Mouse (Mus musculus): Measurements from ENCODE around the gene Uba6.

The Uba6 gene

GRCm38 (mm10) chr5:86071538-86071937, 101.1 kb downstream of the Uba6 start, which contains the start of gene Stap1:
Gene Stap1 (plus strand): TSS chr5:86071746.
- no peak for DNase-seq

GRCm38 (mm10) chr5:86069121-86069520, 103.5 kb downstream of the Uba6 start:
- DNase-seq: no peak

DNA sequence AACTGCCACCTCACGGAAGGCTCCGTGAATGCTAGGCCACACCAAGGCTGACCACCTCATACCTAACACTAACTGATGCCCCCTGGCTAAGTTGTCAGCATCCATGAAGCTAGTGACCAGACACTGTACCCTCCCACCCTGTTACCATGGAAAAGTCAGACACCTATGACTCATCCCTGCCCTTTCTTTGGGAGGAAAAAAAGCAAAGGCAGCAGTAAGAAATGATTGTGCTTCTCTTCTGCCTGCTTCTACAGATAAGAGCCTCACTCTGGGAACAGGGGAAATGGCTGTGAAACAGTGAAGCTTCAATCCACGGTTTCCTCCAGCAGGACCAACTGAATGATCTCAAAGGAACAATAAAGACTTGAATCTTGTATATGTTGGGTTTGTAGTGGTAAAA, 104.2 kb downstream of the Uba6 start:
- no peak for DNase-seq

GRCm38 (mm10) chr5:86066551-86066929, 106.1 kb downstream of the Uba6 start:
- peak; percentile 78 to 94 for DNase-seq

DNA sequence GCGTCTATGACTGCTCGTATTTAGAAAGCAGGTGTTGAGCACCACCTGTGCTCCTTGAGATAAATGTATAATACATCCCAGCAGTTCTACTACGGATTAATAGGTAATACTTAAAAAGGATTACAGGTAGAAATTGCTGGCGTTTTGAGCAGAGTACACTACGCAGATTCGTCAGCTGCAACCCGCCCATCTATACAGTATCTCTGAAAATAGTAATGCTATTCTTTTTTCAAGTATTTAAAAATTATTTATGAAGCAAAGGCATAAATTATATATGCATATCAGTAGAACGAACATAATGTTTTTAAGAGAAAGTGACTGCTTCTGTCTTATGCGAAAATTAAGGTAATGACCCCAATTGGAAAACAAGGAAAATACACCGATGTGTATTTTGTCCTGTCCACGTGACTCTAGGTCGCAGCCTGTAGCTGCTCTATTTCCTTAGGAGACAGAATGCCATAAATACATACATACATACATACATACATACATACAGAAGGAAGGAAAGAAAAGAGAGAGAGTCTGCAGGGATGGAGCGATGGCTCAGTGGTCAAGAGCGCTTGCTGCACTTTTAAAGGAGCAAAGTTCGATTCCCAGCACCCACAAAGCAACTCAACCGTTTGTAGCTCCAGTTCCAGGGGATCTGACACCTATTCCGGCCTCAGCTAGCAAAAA, 106.6 kb downstream of the Uba6 start:
- DNase-seq: no peak

- DNase-seq: peak; percentile 97 to 98
Measured at GRCm38 (mm10) chr5:86065101-86065875, 107.3 kb downstream of the Uba6 start, which contains the start of gene Cenpc1. Gene Cenpc1 (minus strand): TSS chr5:86065583.

DNA sequence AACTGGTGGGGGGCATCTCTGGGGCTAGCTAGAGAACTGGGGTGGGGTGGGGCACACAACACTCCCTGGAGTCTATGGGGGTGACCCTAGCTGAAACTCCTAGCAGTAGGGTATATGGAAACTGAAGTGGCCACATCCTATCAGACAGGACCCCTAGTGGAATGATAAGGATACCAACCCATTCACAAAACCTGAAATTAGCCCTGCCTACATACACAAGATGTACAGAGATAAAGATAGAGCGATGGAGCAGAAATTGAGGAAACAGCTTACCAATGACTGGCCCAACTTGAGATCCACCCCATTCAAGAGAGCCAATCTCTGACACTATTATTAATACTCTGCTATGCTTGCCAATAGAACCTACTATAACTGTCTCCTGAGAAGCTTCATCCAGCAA, 109.1 kb downstream of the Uba6 start:
- no peak for DNase-seq
